Mouse (Mus musculus): Measurements from ENCODE around the gene Rassf5.
A peak's percentile ranks its signal among the peaks of the same experiment; 100 is the strongest.

GRCm38 (mm10) chr1:131246433-131247395, 1.7 kb upstream of the Rassf5 start:
- TF ChIP-seq CTCF (IDR thresholded peaks at IDR 0.05; ENCODE audit: low read depth) (peak; percentile 82), EP300 (optimal IDR thresholded peaks at IDR 0.05) (no peak)
